Mouse (Mus musculus) ovary, adult 10 weeks (tissue): ENCODE results near the gene Gm44965. TPM values are rescaled to one million over a fixed set of nuclear protein-coding genes. Genes with fewer than 3 reads are reported as not detected.

Experiments
- polyA plus RNA-seq: library from polyadenylated mRNA; stranded (reverse); fragments of 350-450 nt; fragmentation: Illumina TruSeq; extraction: RNeasy Lipid Tissue Mini Kit (QIAGEN cat#74804); gene quantifications from one replicate; pipeline ENCODE4 v1.2.3, GENCODE M21; 2014

Gm44965 gene
- polyA plus RNA-seq: not detected

GRCm38 (mm10) chr6:48593158-48594042 is at the start of gene Gm44965, which contains the start of gene Repin1:
TSS of gene Gm44965 (plus strand) at chr6:48593941.
TSS of gene Repin1 (plus strand) at chr6:48593883.

GRCm38 (mm10) chr6:48554280-48555103 is 39.2 kb upstream of the Gm44965 start, which contains the start of gene Lrrc61:
TSS of gene Lrrc61 (plus strand) at chr6:48554796.

GRCm38 (mm10) chr6:48572572-48573061 is 21.1 kb upstream of the Gm44965 start, which contains the start of gene Rarres2:
TSS of gene Rarres2 (minus strand) at chr6:48572789.

GRCm38 (mm10) chr6:48589194-48589750 is 4.5 kb upstream of the Gm44965 start, which contains the start of gene Gm45021:
TSS of gene Gm45021 (plus strand) at chr6:48589610.

GRCm38 (mm10) chr6:48601271-48602079 is 7.7 kb downstream of the Gm44965 start, which contains the start of gene Zfp775:
TSS of gene Zfp775 (plus strand) at chr6:48602063.

GRCm38 (mm10) chr6:48626464-48626863 is 32.7 kb downstream of the Gm44965 start, which contains the start of gene AI854703:
TSS of gene AI854703 (plus strand) at chr6:48626764.

GRCm38 (mm10) chr6:48646995-48647394 is 53.3 kb downstream of the Gm44965 start, which contains the start of gene Gimap8:
TSS of gene Gimap8 (plus strand) at chr6:48647234.

Other genes starting within 250 kb of the Gm44965 start
- gene Krba1, start 198.4 kb upstream of the Gm44965 start, polyA plus RNA-seq: 7.1 TPM
- gene Zfp467, start 148.1 kb upstream of the Gm44965 start, polyA plus RNA-seq: 14.8 TPM
- gene Sspo, start 145.7 kb upstream of the Gm44965 start, polyA plus RNA-seq: not detected
- 53.1 TPM for gene Atp6v0e2, start 56.3 kb upstream of the Gm44965 start, polyA plus RNA-seq
- 4.6 TPM for gene Lrrc61, start 39.1 kb upstream of the Gm44965 start, polyA plus RNA-seq
- 9.9 TPM for gene Rarres2, start 21.2 kb upstream of the Gm44965 start, polyA plus RNA-seq
- gene Gm45021, start 4.3 kb upstream of the Gm44965 start, polyA plus RNA-seq: not detected
- gene Repin1, start 58 bp upstream of the Gm44965 start, polyA plus RNA-seq: 17.6 TPM
- gene Zfp775, start 8.1 kb downstream of the Gm44965 start, polyA plus RNA-seq: 0.46 TPM
- gene AI854703, start 32.8 kb downstream of the Gm44965 start, polyA plus RNA-seq: 0.86 TPM
- 10.5 TPM for gene Gimap8, start 53.3 kb downstream of the Gm44965 start, polyA plus RNA-seq
- gene Gimap9, start 82.2 kb downstream of the Gm44965 start, polyA plus RNA-seq: 23.7 TPM
- gene Gimap4, start 90.6 kb downstream of the Gm44965 start, polyA plus RNA-seq: 67.1 TPM
- 42.7 TPM for gene Gimap6, start 114.3 kb downstream of the Gm44965 start, polyA plus RNA-seq
- not detected for gene Gm28053, start 124.7 kb downstream of the Gm44965 start, polyA plus RNA-seq
- 0.63 TPM for gene Gimap7, start 124.7 kb downstream of the Gm44965 start, polyA plus RNA-seq
- gene Gimap1, start 145.1 kb downstream of the Gm44965 start, polyA plus RNA-seq: 0.83 TPM
- gene Gimap5, start 152.3 kb downstream of the Gm44965 start, polyA plus RNA-seq: 4.7 TPM
- 2.7 TPM for gene Gimap3, start 176.9 kb downstream of the Gm44965 start, polyA plus RNA-seq
- gene Tmem176a, start 247.0 kb downstream of the Gm44965 start, polyA plus RNA-seq: 202 TPM
- gene Tmem176b, start 247.6 kb downstream of the Gm44965 start, polyA plus RNA-seq: 45.4 TPM